Mouse (Mus musculus) lung, postnatal 14 days (tissue): ENCODE data around the gene Ipmk.
"Not testable (repeated sequence)": the region's sequence is repeated elsewhere in the genome, so short reads cannot be mapped to it uniquely, and the experiment has no call there.

Source experiments
- DNase-seq: peaks from one replicate; pipeline ENCODE4 v3.0.0; 2021

Ipmk gene

DNA sequence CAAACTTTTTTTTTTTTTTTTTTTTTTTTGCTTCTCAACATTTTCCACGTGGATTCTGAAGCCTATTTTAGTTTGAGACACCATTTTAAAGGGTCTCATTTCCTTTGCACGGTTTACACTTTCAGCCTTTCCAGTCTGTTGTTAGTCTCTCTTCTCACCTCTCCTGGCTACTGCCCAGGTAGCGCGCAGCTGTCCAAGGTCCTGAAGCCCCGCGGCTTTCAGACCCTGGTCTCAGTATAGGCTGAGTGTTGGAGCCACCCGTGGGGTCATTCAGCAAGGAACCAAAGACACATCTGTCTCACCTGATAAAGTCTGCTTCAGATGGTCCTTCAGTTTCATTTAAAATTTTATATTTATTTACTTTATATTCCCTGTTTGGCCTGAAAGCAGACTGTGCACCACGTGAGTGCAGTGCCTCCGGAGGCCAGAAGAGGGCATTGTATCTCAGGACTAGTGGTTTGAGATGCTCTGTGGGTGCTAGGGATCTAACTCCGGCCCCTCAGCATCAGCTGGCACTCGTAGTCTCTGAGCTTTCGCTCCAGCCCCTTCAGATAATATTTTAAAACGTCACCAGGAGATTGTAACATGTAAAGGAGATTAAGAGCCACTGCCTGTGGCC, 80.8 kb downstream of the Ipmk start:
- peak; percentile 40 for DNase-seq

DNA sequence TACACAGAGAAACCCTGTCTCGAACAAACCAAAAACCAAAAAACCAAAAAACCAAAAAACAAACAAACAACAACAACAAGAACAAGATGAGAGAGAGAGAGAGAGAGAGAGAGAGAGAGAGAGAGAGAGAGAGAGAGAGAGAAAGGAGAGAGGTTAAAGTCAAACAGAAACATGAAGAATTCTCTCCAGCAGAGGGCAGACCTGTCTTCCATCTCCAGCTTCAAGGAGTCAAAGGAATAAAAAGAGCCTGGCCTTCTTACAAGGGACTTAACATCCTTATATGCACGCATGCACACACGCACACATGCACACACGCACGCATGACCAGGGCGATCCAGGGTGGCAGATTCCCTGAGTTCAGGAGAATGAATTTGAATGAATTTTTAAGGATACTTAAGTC, 83.1 kb downstream of the Ipmk start:
- no peak for DNase-seq

DNA sequence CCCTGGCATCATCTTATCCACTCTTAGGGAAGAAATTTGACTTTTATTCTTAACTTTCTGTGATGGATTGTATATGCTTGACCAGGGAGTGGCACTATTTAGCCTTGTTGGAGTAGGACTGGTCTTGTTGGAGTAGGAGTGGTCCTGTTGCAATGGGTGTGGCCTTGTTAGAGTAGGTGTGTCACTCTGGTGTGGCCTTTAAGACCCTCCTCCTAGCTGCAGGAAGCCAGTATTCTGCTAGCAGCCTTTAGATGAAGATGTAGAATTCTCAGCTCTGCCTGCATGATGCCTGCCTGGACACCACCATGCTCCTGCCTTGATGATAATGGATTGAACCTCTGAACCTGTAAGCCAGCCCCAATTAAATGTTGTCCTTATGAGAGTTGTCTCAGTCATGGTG, 95.5 kb downstream of the Ipmk start:
- no peak for DNase-seq

DNA sequence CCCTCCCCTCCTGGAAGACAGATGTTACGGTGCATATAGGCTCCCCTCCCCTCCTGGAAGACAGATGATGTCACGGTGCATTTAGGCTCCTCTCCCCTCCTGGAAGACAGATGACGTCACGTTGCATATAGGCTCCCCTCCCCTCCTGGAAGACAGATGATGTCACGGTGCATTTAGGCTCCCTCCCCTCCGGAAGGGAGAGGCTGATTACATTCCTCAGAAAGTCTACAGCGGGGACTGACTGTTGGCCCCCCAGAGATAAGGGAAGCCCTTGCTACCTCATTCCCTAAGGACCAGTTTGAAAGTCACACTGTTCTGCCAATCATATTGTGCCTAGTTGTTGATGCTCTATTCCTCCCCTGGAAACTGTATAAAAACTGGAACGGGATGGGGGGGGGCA, 100.1 kb downstream of the Ipmk start:
- DNase-seq = no peak

DNA sequence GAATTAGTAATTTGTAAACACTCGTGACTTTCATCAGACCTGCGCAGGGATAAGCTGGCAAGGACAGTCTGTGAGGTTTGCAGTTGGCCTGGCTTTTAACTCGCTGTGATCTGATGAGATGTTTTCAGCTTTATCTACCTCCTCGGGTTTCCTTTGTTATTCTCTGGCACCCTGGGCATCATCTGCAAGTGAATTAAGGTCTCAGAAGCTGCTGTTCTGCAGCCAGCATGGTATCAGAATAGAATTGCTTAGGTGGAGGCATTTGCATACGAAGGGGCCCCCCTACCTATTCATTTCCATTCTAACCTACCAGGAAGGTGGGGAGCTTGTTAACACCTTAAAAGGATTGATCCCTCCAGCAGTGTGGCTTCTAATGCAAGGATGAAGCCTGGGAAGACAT, 100.7 kb downstream of the Ipmk start:
- DNase-seq = no peak

DNA sequence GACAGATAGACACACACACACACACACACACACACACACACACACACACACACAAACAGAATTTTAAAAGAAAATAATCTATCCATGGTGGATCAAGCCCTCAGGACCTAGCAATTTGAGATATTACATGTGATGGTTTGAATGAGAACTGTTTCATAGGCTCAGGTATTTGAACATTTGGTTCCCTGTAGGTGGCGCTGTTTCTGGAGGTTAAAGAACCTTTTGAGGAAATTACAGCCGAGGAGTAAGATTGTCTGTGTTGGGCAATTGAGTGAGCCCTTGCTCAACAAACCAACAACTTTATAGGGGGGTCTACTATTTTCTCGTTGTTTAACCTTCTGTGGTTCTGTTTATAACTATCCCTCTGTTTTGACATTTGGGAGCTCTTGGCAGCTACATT, 107.8 kb downstream of the Ipmk start:
- DNase-seq = no peak

DNA sequence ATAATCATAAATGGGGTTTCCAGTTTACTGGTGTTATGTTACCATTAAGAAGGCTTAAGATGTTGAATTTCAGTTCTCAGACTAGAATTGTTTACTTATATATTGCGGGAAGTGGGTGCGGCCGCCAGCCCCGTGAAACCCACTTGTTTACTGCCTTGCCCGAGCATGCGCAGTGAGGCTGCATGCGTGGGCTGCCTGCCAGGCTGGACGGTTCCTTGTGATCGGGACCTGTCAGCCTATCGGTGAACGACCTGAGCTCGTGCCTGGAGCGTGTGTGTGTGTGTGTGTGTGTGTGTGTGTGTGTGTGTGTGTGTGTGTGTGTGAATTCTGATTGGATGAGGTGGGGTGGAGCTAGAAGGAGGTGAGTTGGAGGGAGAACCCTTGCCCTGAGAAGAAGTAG, 114.8 kb downstream of the Ipmk start:
- DNase-seq = not testable (repeated sequence)

DNA sequence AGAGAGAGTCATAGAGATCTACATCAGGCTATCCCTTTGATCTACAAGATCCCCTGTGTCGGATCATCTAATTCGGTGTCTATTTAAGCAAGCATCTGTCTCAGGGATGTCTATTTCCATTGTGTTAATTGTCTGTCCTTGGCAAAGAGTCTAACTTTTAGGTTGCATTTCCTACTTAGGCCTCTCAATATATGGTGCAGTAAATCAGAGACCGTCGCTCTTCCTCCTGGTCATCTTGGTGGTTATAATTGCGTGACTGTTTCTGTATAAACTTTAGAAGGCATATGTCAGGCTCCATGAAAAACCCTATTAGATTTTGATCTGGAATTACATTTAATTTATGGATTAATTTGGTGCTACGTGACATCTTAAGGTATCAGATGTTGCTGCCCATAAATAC, 116.9 kb downstream of the Ipmk start:
- DNase-seq = no peak

DNA sequence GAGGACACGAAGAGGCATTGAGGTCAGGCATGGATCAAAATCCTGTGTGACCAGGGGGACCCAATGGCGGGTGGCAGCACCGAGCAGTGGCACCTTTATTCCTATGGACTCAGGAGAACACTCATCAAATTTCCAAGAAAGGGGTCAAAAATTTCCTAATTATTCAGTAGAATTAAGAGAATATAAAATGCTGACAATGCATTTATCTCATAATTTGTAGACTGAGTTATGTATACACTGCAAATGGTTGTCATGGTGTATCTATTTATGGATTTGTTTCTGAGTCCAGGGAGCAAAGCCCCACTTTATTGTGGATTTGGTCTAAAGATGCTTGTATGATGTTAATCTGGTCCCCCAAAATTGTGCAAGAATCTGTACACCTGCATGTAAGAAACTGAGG, 120.8 kb downstream of the Ipmk start:
- DNase-seq = no peak

DNA sequence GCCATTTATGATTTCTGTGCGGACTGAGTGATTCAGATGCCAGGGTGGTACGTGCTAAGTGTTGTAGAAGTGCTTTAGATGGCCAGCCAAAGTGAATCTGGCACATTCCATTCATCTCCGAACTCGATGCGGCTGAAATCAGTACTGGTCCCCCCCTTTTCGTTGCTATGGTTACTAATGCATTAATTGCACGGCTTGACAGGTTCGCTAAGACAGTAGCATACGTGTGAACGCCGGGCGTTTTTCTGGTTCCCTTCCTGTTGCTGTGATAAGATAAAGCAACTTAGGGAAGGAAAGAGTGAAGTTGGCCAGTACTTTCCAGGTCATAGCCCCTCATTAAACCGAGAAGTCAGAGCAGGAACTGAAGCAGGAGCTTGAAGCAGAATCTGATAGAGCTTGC, 122.2 kb downstream of the Ipmk start:
- no peak for DNase-seq

DNA sequence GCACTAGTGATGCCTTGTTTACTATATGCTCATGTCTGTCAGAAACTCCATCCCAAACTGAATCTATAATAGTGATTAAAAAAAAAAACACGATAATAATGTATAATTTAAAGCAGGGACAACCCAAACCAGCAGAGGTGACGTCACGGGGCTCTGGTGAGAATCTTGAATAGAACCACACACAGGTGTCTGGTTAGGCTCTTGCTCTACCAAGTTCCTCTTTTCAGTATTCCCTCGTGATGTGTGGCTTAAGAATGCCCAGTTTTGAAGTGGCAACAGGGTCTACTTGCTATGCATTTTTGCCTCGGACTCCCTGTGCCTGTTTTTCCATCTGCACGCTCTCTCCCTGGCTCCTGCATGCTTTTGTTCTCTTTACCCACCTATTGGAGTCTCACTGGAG, 124.5 kb downstream of the Ipmk start:
- DNase-seq = no peak

DNA sequence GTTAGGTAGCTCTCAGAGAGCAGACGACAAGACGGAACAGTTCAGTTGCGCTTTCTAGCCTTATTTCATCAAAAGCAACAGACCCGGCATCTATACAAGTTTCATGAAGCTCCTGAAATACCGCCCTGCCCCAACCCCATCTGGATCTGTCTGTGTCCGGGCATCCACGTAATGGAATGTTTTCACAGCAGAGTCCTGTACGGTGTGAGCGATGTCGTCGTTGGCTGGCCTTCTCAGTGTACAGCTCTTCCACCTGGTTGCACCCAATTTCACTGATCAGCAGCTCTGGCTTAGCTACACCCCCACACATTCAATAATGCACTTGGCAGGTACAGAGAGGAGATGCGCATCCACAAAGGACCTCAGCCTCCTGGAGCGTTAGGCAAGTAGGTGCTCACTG, 126.0 kb downstream of the Ipmk start:
- no peak for DNase-seq

DNA sequence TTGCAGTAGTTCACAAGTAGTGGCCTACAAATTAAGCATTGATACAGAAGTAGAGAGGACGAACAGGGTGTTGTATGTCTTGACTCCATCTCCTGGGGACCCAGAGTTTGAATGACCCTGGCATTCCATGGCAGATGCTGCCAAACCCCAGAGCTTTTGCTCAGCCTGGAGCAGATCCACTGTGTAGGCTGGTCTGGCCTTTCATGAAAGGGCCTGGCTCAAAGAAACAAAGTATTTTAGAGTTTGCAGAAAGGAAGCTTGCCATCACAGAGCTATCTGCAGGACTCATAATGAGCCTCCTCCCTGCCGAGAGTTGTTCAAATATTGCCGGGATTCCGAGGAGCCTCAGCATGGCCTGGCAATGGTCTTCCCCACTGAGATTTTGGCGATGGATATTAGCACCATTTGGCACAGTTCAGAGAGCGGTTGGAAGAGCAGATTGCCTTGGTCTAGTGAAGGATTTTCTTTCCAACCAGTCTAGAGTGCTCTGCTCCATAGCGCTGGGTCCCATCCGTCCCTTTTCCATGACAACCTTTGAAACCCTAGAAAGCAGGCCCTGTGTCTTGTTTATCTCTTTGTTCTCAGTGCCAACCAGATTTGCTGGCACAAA, 129.0 kb downstream of the Ipmk start:
- no peak for DNase-seq

DNA sequence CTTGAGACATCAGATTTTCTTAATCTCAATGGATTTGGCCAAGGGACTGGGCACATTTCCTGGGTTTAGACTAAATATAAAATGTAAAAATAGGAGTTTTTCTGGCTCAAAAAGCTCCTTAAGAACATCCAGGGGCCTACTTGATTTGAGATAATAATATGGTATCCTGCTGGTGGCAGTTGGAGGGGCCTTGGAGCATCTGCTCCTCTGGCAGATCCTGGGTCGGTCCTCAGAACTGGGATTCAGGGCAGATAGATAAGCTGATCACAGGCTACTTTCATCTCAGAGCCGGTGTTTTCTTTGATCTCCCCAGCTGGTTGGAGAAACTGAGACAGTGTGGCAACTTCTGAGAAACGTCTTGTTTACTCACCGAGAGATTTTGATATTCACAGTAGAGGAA, 129.6 kb downstream of the Ipmk start:
- DNase-seq = no peak

DNA sequence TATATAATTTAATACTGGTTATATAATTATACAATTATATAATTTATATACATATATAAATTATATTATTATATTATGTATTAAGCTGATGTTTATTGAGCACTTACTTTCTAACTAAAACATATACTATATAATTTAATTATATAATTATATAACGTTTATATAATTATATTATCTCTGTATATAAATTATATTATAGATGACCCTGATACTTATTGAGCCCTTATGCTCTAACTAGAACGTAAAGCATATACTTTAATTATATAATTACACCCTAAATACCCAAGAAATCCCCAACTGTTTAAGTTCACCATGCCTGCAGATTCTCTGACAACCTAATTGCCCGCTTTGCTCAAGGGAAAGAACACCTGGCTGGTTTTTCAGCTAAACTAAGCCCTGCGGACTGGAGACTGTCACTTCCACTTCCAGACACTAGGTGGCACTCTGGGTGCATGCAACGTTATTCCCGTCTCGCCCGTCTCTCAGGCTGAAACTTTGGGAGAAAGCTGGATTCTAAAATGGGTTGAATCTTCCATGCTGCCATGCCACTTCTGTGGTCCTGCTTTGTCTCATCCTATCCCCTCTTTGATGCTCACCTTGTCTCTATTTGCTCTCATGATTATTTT, 132.2 kb downstream of the Ipmk start:
- peak; percentile 76 for DNase-seq
